Mouse (Mus musculus): Measurements from ENCODE around the gene Acss1.
A peak's percentile ranks its signal among the peaks of the same experiment; 100 is the strongest.

The Acss1 gene

DNA sequence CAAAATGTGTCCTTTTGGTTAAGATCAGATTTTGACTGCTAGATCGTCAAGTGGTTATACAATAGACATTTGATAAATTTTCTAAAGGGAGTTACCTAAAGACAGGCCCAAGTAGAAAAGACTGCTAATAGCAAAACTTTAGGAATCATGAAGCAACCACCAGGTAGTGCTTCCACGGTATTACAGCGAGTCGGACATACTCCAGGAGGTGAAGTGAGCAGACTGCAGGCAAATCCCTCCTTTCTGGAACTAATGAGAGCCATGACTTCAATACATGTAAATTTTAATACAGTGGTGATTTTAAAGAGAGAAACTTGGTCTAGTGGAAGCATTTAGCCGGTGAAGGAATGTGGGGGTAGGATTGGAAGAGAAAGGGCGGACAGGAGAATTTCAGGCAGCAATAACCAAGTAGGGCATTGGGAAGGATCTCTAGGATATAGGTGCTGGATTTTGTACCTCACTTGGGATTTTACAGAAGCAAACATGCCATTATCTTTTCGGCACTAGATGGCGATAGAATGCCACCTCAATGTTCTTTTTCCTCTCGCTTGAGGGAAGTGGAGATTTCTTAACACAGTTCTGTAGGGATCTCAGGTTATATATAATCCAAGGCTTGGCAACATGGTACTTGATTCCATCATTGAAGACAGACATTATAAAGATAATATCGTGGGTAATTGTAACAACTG lies 59.3 kb downstream of the Acss1 start:
- peaks cover 19% of the 10 kb centered on the region for H3K4me1 ChIP-seq (replicated peaks; ENCODE audit: low read depth, low read length)
- TF ChIP-seq NANOG (IDR thresholded peaks at IDR 0.05; ENCODE audit: borderline replicate concordance, low read length) (no peak), CTCF (conservative IDR thresholded peaks at IDR 0.05; ENCODE audit: low read length) (peak; percentile 72)
- no peaks in the 10 kb centered on the region for H3K9me3 ChIP-seq (ENCODE audit: low read length)
- H3K4me3 ChIP-seq (replicated peaks; ENCODE audit: low read length): peak overlapping the region; percentile 98
- 0 out of 2 replicates have a peak, but pooled peaks cover 3% of the 10 kb centered on the region for H3K27me3 ChIP-seq (ENCODE audit: insufficient read depth, low read length)
- no peaks in the 10 kb centered on the region; the same call in 1 of the 2 replicates for H3K36me3 ChIP-seq (ENCODE audit: insufficient read depth, low read length)

DNA sequence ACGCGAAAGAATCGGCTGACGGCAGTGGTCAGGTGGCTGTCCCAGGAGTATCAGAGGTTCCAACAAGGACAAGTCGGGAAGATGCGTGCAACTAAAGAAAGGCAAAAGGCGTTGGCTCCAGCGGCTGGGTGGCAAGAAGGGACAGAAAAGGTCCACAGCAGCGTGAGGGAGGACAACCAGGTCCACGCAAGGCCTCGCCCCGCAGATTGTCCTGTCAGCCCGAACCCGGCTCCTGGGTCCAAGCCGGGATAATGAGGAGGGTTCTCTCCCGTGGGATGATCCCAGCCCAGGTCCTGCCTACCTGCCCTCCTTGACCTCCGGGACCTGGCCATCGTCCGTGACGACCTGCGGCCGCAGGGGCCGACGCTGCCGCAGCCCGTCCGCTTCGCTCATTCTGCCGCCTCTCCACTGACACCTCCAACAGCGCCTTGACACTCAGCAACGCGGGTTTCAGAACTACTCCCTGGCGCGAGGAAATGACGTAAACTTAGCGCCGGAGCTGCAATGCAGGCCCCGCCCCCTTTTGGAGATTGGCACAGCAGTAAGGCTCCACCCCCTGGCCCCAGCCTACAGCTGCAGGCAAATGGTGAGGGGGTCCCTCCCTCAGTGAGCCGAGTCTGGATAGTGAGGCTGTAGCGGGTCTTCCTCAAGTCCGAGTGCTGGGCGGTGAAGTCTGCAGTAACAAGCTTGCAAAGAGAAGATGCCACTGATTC lies 60.1 kb downstream of the Acss1 start, which contains the start of gene Apmap:
Apmap (minus strand) TSS at position 481 of the 713 bp plus-strand sequence.
- Histone ChIP-seq H3K4me1 (replicated peaks; ENCODE audit: low read depth, low read length) (peaks cover 19% of the 10 kb centered on the region), H3K9me3 (ENCODE audit: low read length) (no peaks in the 10 kb centered on the region), H3K36me3 (ENCODE audit: insufficient read depth, low read length) (no peaks in the 10 kb centered on the region; the same call in 1 of the 2 replicates), H3K27me3 (ENCODE audit: insufficient read depth, low read length) (0 out of 2 replicates have a peak, but pooled peaks cover 3% of the 10 kb centered on the region), H3K4me3 (replicated peaks; ENCODE audit: low read length) (peak within 1 kb of the TSS; percentile 98)
- TF ChIP-seq NANOG (IDR thresholded peaks at IDR 0.05; ENCODE audit: borderline replicate concordance, low read length) (no peak), POU5F1 (IDR thresholded peaks at IDR 0.05; ENCODE audit: borderline replicate concordance, low read length) (no peak), CTCF (conservative IDR thresholded peaks at IDR 0.05; ENCODE audit: low read length) (no peak)

DNA sequence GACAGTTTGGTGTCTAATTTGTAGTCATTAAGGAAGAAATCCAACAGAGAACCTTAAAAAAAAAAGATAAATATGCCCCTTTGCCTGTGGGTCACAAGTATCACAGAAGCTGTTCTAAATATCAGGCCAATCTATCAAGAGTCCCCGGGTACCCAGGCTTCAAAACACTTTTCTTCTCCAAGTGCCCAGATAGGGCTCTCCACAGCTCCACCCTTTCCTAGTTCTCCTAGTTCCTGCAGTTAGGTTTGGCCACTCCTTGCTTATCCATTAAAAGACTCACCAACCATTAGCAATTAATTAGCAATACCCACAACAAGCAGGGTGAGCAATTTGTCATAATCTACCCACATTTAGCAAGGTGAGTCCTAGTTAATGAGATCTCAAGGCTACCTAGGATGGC lies 61.2 kb downstream of the Acss1 start:
- Histone ChIP-seq H3K4me3 (replicated peaks; ENCODE audit: low read length) (no peak overlapping the region), H3K36me3 (ENCODE audit: insufficient read depth, low read length) (no peaks in the 10 kb centered on the region; the same call in 1 of the 2 replicates), H3K4me1 (replicated peaks; ENCODE audit: low read depth, low read length) (peaks cover 19% of the 10 kb centered on the region), H3K27me3 (ENCODE audit: insufficient read depth, low read length) (0 out of 2 replicates have a peak, but pooled peaks cover 3% of the 10 kb centered on the region), H3K9me3 (ENCODE audit: low read length) (no peaks in the 10 kb centered on the region)
- TF ChIP-seq CTCF (conservative IDR thresholded peaks at IDR 0.05; ENCODE audit: low read length): no peak

DNA sequence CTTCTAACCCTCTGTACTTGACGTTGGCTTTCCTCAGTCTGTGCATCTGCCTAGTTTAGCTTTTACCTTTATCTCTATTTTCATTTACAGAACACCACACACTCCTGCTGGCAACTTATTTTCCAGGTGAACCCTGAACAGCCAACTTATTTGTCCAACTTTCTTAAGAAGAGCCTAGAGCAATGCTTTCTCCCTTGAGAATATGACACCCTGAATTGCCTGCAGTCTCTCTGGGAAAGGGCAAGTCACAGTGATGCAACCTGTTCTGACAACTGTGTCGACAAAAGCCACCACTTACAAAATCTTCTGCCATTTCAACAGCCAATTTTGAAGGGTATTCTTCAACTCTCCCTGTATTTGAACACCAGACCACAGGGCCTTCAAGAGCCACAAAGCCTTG lies 63.5 kb downstream of the Acss1 start:
- Histone ChIP-seq H3K9me3 (ENCODE audit: low read length) (no peaks in the 10 kb centered on the region), H3K36me3 (ENCODE audit: insufficient read depth, low read length) (peaks cover 4% of the 10 kb centered on the region; the same call in 1 of the 2 replicates)

DNA sequence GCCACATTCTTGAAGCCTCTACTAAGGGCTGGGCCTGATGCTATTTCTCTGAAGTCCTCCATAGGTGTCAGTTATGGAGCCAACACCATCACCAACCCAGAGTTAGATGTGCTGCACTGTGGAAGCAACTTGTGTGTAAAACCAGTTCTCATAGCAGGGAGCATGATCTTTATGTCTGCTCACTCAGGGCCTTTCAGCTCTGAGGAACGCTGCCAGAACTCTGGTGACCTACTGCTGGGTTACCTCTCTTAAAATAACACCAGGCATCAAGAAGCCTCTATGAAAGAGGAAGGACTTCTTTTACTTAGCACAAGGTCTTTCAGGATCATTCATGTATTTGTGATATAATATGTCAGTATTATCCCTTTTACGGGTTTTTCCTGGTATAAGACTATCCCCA lies 66.1 kb downstream of the Acss1 start:
- H3K4me1 ChIP-seq (replicated peaks; ENCODE audit: low read depth, low read length): peaks cover 2% of the 10 kb centered on the region; the same call in 1 of the 2 replicates
- no peaks in the 10 kb centered on the region for H3K9me3 ChIP-seq (ENCODE audit: low read length)
- no peak overlapping the region for H3K4me3 ChIP-seq (replicated peaks; ENCODE audit: low read length)
- TF ChIP-seq POU5F1 (IDR thresholded peaks at IDR 0.05; ENCODE audit: borderline replicate concordance, low read length) (no peak), CTCF (conservative IDR thresholded peaks at IDR 0.05; ENCODE audit: low read length) (no peak), NANOG (IDR thresholded peaks at IDR 0.05; ENCODE audit: borderline replicate concordance, low read length) (no peak)
- H3K36me3 ChIP-seq (ENCODE audit: insufficient read depth, low read length): peaks cover 4% of the 10 kb centered on the region; the same call in 1 of the 2 replicates
- no peaks in the 10 kb centered on the region for H3K27me3 ChIP-seq (ENCODE audit: insufficient read depth, low read length)

More for the DNA sequence above, 63.5 kb downstream of the Acss1 start:
- H3K27me3 ChIP-seq (ENCODE audit: insufficient read depth, low read length): no peaks in the 10 kb centered on the region
- no peak overlapping the region for H3K4me3 ChIP-seq (replicated peaks; ENCODE audit: low read length)
- TF ChIP-seq NANOG (IDR thresholded peaks at IDR 0.05; ENCODE audit: borderline replicate concordance, low read length): no peak
- no peak for TF ChIP-seq POU5F1 (IDR thresholded peaks at IDR 0.05; ENCODE audit: borderline replicate concordance, low read length)
- TF ChIP-seq CTCF (conservative IDR thresholded peaks at IDR 0.05; ENCODE audit: low read length): no peak
- H3K4me1 ChIP-seq (replicated peaks; ENCODE audit: low read depth, low read length): peaks cover 19% of the 10 kb centered on the region

DNA sequence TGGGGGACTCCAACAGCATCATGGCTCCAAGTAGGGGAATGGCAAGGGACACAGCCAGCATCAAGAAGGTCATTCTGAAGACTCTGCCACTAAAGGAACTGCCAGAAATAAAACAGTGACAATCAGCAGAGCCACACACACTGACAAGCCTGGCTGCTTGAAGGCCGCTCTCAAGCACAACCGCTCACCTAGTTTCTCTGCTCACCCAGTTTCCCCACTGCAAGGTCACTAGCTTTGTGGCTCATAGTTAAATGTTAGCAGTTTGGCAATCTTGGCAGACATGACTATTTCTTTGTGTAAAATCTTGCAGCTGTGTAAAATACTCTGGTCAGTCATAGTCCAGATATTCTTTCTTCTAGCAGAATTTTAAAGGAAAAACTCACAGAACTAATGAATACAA lies 68.0 kb downstream of the Acss1 start:
- H3K4me1 ChIP-seq (replicated peaks; ENCODE audit: low read depth, low read length): no peaks in the 10 kb centered on the region
- no peak for TF ChIP-seq POU5F1 (IDR thresholded peaks at IDR 0.05; ENCODE audit: borderline replicate concordance, low read length)
- no peak for TF ChIP-seq NANOG (IDR thresholded peaks at IDR 0.05; ENCODE audit: borderline replicate concordance, low read length)
- no peak for TF ChIP-seq CTCF (conservative IDR thresholded peaks at IDR 0.05; ENCODE audit: low read length)
- peaks cover 17% of the 10 kb centered on the region for H3K36me3 ChIP-seq (ENCODE audit: insufficient read depth, low read length)
- no peak overlapping the region for H3K4me3 ChIP-seq (replicated peaks; ENCODE audit: low read length)
- H3K9me3 ChIP-seq (ENCODE audit: low read length): no peaks in the 10 kb centered on the region
- H3K27me3 ChIP-seq (ENCODE audit: insufficient read depth, low read length): no peaks in the 10 kb centered on the region

DNA sequence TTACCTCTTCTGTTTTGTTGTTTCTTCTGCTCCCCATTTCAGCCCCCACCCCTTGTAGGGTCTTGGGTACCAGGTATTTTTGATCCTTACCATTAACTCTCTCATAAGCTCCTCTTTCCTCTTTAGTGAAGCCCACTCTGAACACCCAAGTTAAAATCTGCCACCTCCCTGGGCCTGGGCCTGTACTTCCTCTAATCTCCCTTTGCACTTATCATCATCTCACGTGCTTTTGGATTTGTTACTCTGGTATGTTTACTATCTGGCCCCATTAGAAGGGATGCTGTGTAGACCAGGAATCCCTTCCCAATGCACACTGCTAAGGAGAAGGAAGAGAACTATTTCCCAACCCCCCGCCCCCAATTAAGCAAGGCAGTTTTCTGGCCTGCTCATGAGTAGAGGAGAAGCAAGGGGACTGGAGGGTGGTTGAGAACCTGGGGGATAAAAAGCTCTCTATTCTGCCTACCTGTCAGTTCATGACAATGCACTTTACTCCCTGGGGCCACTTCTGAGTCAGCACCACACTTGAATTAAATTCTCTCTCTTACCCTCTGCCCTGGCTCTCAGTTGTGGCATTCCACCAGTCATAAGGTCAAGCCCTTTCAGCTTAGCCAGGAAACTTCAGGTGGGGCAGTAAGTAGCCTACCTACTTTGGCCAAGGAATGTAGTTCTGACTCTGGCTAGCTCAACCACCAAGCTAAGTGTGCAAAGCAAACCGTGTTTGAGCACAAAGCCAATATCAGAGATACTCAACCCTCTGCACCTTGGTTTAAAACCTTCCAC lies 72.7 kb downstream of the Acss1 start:
- no peaks in the 10 kb centered on the region for H3K27me3 ChIP-seq (ENCODE audit: insufficient read depth, low read length)
- TF ChIP-seq NANOG (IDR thresholded peaks at IDR 0.05; ENCODE audit: borderline replicate concordance, low read length): no peak
- H3K4me1 ChIP-seq (replicated peaks; ENCODE audit: low read depth, low read length): no peaks in the 10 kb centered on the region
- H3K4me3 ChIP-seq (replicated peaks; ENCODE audit: low read length): no peak overlapping the region
- H3K9me3 ChIP-seq (ENCODE audit: low read length): no peaks in the 10 kb centered on the region
- H3K36me3 ChIP-seq (ENCODE audit: insufficient read depth, low read length): peaks cover 34% of the 10 kb centered on the region

DNA sequence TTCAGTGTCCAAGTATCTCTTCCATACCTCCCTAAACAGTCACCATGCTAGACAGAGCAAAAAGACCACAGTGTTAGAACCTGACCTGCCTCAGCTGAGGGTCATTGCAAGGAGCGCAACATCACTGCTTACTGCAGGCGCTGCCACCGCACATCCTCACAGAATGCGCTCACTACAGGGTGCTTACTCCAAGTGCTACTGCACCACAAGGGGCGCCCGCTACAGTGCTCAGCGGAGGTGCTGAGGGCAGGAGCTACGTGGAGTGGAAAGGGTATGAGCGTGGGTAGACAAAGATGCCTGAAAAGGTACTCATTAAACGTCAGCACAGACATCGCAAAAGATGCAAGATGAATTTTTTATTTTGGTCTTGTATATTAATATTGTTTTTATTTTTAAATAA lies 79.2 kb downstream of the Acss1 start:
- Histone ChIP-seq H3K27me3 (ENCODE audit: insufficient read depth, low read length) (no peaks in the 10 kb centered on the region), H3K4me1 (replicated peaks; ENCODE audit: low read depth, low read length) (no peaks in the 10 kb centered on the region), H3K9me3 (ENCODE audit: low read length) (no peaks in the 10 kb centered on the region), H3K36me3 (ENCODE audit: insufficient read depth, low read length) (peaks cover 55% of the 10 kb centered on the region), H3K4me3 (replicated peaks; ENCODE audit: low read length) (no peak overlapping the region)
- no peak for TF ChIP-seq NANOG (IDR thresholded peaks at IDR 0.05; ENCODE audit: borderline replicate concordance, low read length)
- TF ChIP-seq CTCF (conservative IDR thresholded peaks at IDR 0.05; ENCODE audit: low read length): peak; percentile 17; the same call in 1 of the 2 replicates

Data from E14TG2a.4 (cell line).